Mouse (Mus musculus) E14TG2a.4 (cell line): ENCODE measurements at regions not wholly inside any gene's neighbourhood (a gene's known extent, or its start where the extent isn't known, plus 50 kb on each side); places are given as distances from the start of the nearest gene placed in this dataset.

ENCODE experiments used
- CTCF ChIP-seq: conservative IDR thresholded peaks from 2 replicates; pipeline ENCODE4 v1.5.1; 2014; ENCODE audit warnings: low read length
- NANOG ChIP-seq: IDR thresholded peaks from 2 replicates; pipeline ENCODE4 v1.6.1; 2014; ENCODE audit warnings: borderline replicate concordance, low read length, mixed read lengths
- POU5F1 ChIP-seq: IDR thresholded peaks from 2 replicates; pipeline ENCODE4 v1.6.1; 2014; ENCODE audit warnings: low read length, borderline replicate concordance

- TF ChIP-seq CTCF = no peak
- no peak for TF ChIP-seq POU5F1
- no peak for TF ChIP-seq NANOG
Observed at GRCm38 (mm10) chr11:41030018-41030417, 274.9 kb upstream of the Ccng1 start.
